Mouse (Mus musculus): ENCODE data around the gene Jakmip3. TPM values are rescaled to one million over a fixed set of nuclear protein-coding genes. Genes with fewer than 3 reads are reported as not detected.

The Jakmip3 gene
- polyA plus RNA-seq, 1 experiment from 2014 or later, result 1.5 TPM

- no peak overlapping the region for H3K9ac ChIP-seq (ENCODE audit: low read depth, low read length)
- no peaks in the 10 kb centered on the region for H3K4me1 ChIP-seq (replicated peaks; ENCODE audit: control insufficient read depth, insufficient read depth, low read length)
- ATAC-seq (ENCODE audit: low FRiP score) (no peak), DNase-seq (ENCODE audit: low spot score) (no peak)
- no peaks in the 10 kb centered on the region for H3K27me3 ChIP-seq (ENCODE audit: control insufficient read depth, insufficient read depth, low read length)
- no peak overlapping the region for H3K4me3 ChIP-seq (ENCODE audit: low read depth, low read length)
- 87% methylated on average over 5 of the region's 5 CpGs for WGBS
- no peak overlapping the region for H3K27ac ChIP-seq (ENCODE audit: low read depth, low read length)
- no peaks in the 10 kb centered on the region for H3K36me3 ChIP-seq (ENCODE audit: control insufficient read depth, insufficient read depth, low read length)
- H3K9me3 ChIP-seq (ENCODE audit: control insufficient read depth, low read length), result no peaks in the 10 kb centered on the region
- no peak overlapping the region for H3K4me2 ChIP-seq (replicated peaks; ENCODE audit: low read depth, low read length)
Measured at GRCm38 (mm10) chr7:138959747-138960146, 19.2 kb downstream of the Jakmip3 start.

- WGBS, result 92% methylated on average over 5 of the region's 5 CpGs
- H3K4me3 ChIP-seq (ENCODE audit: low read depth, low read length), result no peak overlapping the region
Measured at GRCm38 (mm10) chr7:138963756-138964155, 23.2 kb downstream of the Jakmip3 start.

GRCm38 (mm10) chr7:138968010-138968620 is 27.6 kb downstream of the Jakmip3 start:
- H3K9me3 ChIP-seq (ENCODE audit: control insufficient read depth, low read length), result no peaks in the 10 kb centered on the region
- H3K4me2 ChIP-seq (replicated peaks; ENCODE audit: low read depth, low read length), result no peak overlapping the region
- H3K27me3 ChIP-seq (ENCODE audit: control insufficient read depth, insufficient read depth, low read length), result no peaks in the 10 kb centered on the region
- H3K9ac ChIP-seq (ENCODE audit: low read depth, low read length), result no peak overlapping the region
- no peak overlapping the region for H3K27ac ChIP-seq (ENCODE audit: low read depth, low read length)
- DNase-seq (ENCODE audit: low spot score), result no peak
- H3K4me3 ChIP-seq (ENCODE audit: low read depth, low read length), result no peak overlapping the region
- ATAC-seq (ENCODE audit: low FRiP score), result no peak
- no peaks in the 10 kb centered on the region for H3K4me1 ChIP-seq (replicated peaks; ENCODE audit: control insufficient read depth, insufficient read depth, low read length)
- H3K36me3 ChIP-seq (ENCODE audit: control insufficient read depth, insufficient read depth, low read length), result no peaks in the 10 kb centered on the region
- WGBS, result 65% methylated on average over 13 of the region's 13 CpGs

More at GRCm38 (mm10) chr7:138963756-138964155, 23.2 kb downstream of the Jakmip3 start:
- H3K9ac ChIP-seq (ENCODE audit: low read depth, low read length), result no peak overlapping the region
- no peaks in the 10 kb centered on the region for H3K27me3 ChIP-seq (ENCODE audit: control insufficient read depth, insufficient read depth, low read length)
- DNase-seq (ENCODE audit: low spot score) (no peak), ATAC-seq (ENCODE audit: low FRiP score) (no peak)
- H3K9me3 ChIP-seq (ENCODE audit: control insufficient read depth, low read length), result no peaks in the 10 kb centered on the region
- H3K4me1 ChIP-seq (replicated peaks; ENCODE audit: control insufficient read depth, insufficient read depth, low read length), result no peaks in the 10 kb centered on the region
- no peak overlapping the region for H3K4me2 ChIP-seq (replicated peaks; ENCODE audit: low read depth, low read length)
- H3K36me3 ChIP-seq (ENCODE audit: control insufficient read depth, insufficient read depth, low read length), result no peaks in the 10 kb centered on the region
- no peak overlapping the region for H3K27ac ChIP-seq (ENCODE audit: low read depth, low read length)

- 90% methylated on average over 7 of the region's 7 CpGs for WGBS
- no peaks in the 10 kb centered on the region for H3K4me1 ChIP-seq (replicated peaks; ENCODE audit: control insufficient read depth, insufficient read depth, low read length)
- H3K9me3 ChIP-seq (ENCODE audit: control insufficient read depth, low read length), result no peaks in the 10 kb centered on the region
- ATAC-seq (ENCODE audit: low FRiP score), result no peak
- H3K27me3 ChIP-seq (ENCODE audit: control insufficient read depth, insufficient read depth, low read length), result no peaks in the 10 kb centered on the region
- no peak overlapping the region for H3K4me2 ChIP-seq (replicated peaks; ENCODE audit: low read depth, low read length)
- no peak overlapping the region for H3K27ac ChIP-seq (ENCODE audit: low read depth, low read length)
- H3K9ac ChIP-seq (ENCODE audit: low read depth, low read length), result no peak overlapping the region
- no peaks in the 10 kb centered on the region for H3K36me3 ChIP-seq (ENCODE audit: control insufficient read depth, insufficient read depth, low read length)
- DNase-seq (ENCODE audit: low spot score), result no peak
- H3K4me3 ChIP-seq (ENCODE audit: low read depth, low read length), result no peak overlapping the region
Measured at GRCm38 (mm10) chr7:138977510-138977909, 37.0 kb downstream of the Jakmip3 start.

GRCm38 (mm10) chr7:138984576-138984975 is 44.0 kb downstream of the Jakmip3 start:
- Histone ChIP-seq H3K27ac (ENCODE audit: low read depth, low read length) (no peak overlapping the region), H3K4me1 (replicated peaks; ENCODE audit: control insufficient read depth, insufficient read depth, low read length) (no peaks in the 10 kb centered on the region), H3K4me2 (replicated peaks; ENCODE audit: low read depth, low read length) (no peak overlapping the region), H3K9me3 (ENCODE audit: control insufficient read depth, low read length) (no peaks in the 10 kb centered on the region), H3K27me3 (ENCODE audit: control insufficient read depth, insufficient read depth, low read length) (no peaks in the 10 kb centered on the region), H3K4me3 (ENCODE audit: low read depth, low read length) (no peak overlapping the region), H3K9ac (ENCODE audit: low read depth, low read length) (no peak overlapping the region), H3K36me3 (ENCODE audit: control insufficient read depth, insufficient read depth, low read length) (no peaks in the 10 kb centered on the region)
- ATAC-seq (ENCODE audit: low FRiP score) (no peak), DNase-seq (ENCODE audit: low spot score) (no peak)
- WGBS, result 89% methylated on average over 6 of the region's 6 CpGs

- Histone ChIP-seq H3K36me3 (ENCODE audit: control insufficient read depth, insufficient read depth, low read length) (no peaks in the 10 kb centered on the region), H3K9ac (ENCODE audit: low read depth, low read length) (no peak overlapping the region), H3K27me3 (ENCODE audit: control insufficient read depth, insufficient read depth, low read length) (no peaks in the 10 kb centered on the region), H3K27ac (ENCODE audit: low read depth, low read length) (no peak overlapping the region), H3K4me1 (replicated peaks; ENCODE audit: control insufficient read depth, insufficient read depth, low read length) (no peaks in the 10 kb centered on the region), H3K9me3 (ENCODE audit: control insufficient read depth, low read length) (no peaks in the 10 kb centered on the region), H3K4me2 (replicated peaks; ENCODE audit: low read depth, low read length) (no peak overlapping the region), H3K4me3 (ENCODE audit: low read depth, low read length) (no peak overlapping the region)
- WGBS, result 86% methylated on average over 9 of the region's 9 CpGs
- no peak for ATAC-seq (ENCODE audit: low FRiP score)
- DNase-seq (ENCODE audit: low spot score), result no peak
Measured at GRCm38 (mm10) chr7:138989156-138989555, 48.6 kb downstream of the Jakmip3 start.

- Histone ChIP-seq H3K27me3 (ENCODE audit: control insufficient read depth, insufficient read depth, low read length) (no peaks in the 10 kb centered on the region), H3K4me3 (ENCODE audit: low read depth, low read length) (no peak overlapping the region), H3K27ac (ENCODE audit: low read depth, low read length) (no peak overlapping the region), H3K9me3 (ENCODE audit: control insufficient read depth, low read length) (no peaks in the 10 kb centered on the region), H3K9ac (ENCODE audit: low read depth, low read length) (no peak overlapping the region), H3K36me3 (ENCODE audit: control insufficient read depth, insufficient read depth, low read length) (no peaks in the 10 kb centered on the region), H3K4me2 (replicated peaks; ENCODE audit: low read depth, low read length) (no peak overlapping the region), H3K4me1 (replicated peaks; ENCODE audit: control insufficient read depth, insufficient read depth, low read length) (no peaks in the 10 kb centered on the region)
- DNase-seq (ENCODE audit: low spot score) (no peak), ATAC-seq (ENCODE audit: low FRiP score) (no peak)
- WGBS, result 91% methylated on average over 9 of the region's 9 CpGs
Measured at GRCm38 (mm10) chr7:139002692-139003091, 62.2 kb downstream of the Jakmip3 start.

- Histone ChIP-seq H3K27ac (ENCODE audit: low read depth, low read length) (no peak overlapping the region), H3K4me3 (ENCODE audit: low read depth, low read length) (no peak overlapping the region), H3K4me2 (replicated peaks; ENCODE audit: low read depth, low read length) (no peak overlapping the region), H3K9ac (ENCODE audit: low read depth, low read length) (no peak overlapping the region), H3K4me1 (replicated peaks; ENCODE audit: control insufficient read depth, insufficient read depth, low read length) (no peaks in the 10 kb centered on the region), H3K36me3 (ENCODE audit: control insufficient read depth, insufficient read depth, low read length) (no peaks in the 10 kb centered on the region), H3K27me3 (ENCODE audit: control insufficient read depth, insufficient read depth, low read length) (no peaks in the 10 kb centered on the region), H3K9me3 (ENCODE audit: control insufficient read depth, low read length) (no peaks in the 10 kb centered on the region)
- ATAC-seq (ENCODE audit: low FRiP score) (no peak), DNase-seq (ENCODE audit: low spot score) (no peak)
- 81% methylated on average over 9 of the region's 9 CpGs for WGBS
Measured at GRCm38 (mm10) chr7:139003250-139003649, 62.7 kb downstream of the Jakmip3 start.

- H3K9ac ChIP-seq (ENCODE audit: low read depth, low read length), result no peak overlapping the region
- no peak overlapping the region for H3K27ac ChIP-seq (ENCODE audit: low read depth, low read length)
- no peak for DNase-seq (ENCODE audit: low spot score)
- no peaks in the 10 kb centered on the region for H3K4me1 ChIP-seq (replicated peaks; ENCODE audit: control insufficient read depth, insufficient read depth, low read length)
- H3K4me2 ChIP-seq (replicated peaks; ENCODE audit: low read depth, low read length), result no peak overlapping the region
- ATAC-seq (ENCODE audit: low FRiP score), result no peak
- no peaks in the 10 kb centered on the region for H3K9me3 ChIP-seq (ENCODE audit: control insufficient read depth, low read length)
- no peaks in the 10 kb centered on the region for H3K36me3 ChIP-seq (ENCODE audit: control insufficient read depth, insufficient read depth, low read length)
- no peaks in the 10 kb centered on the region for H3K27me3 ChIP-seq (ENCODE audit: control insufficient read depth, insufficient read depth, low read length)
- WGBS, result 75% methylated on average over 7 of the region's 7 CpGs
- no peak overlapping the region for H3K4me3 ChIP-seq (ENCODE audit: low read depth, low read length)
Measured at GRCm38 (mm10) chr7:139009786-139010502, 69.4 kb downstream of the Jakmip3 start.
